Mouse (Mus musculus): ENCODE data around the gene Kcnt2.

- TF ChIP-seq CTCF (IDR thresholded peaks at IDR 0.05; ENCODE audit: borderline replicate concordance, extremely low read depth, insufficient read depth, insufficient read length): no peak
- TF ChIP-seq POLR2A (IDR thresholded peaks at IDR 0.05; ENCODE audit: borderline replicate concordance, extremely low read depth, insufficient read depth, insufficient read length, poor library complexity, severe bottlenecking): no peak
These were observed 342.3 kb downstream of the Kcnt2 start for GRCm38 (mm10) chr1:140588302-140588701.

All from brain, embryonic 14.5 days (tissue).